ENCODE assay signal across 18 mouse cellular contexts in the genomic region with DNA sequence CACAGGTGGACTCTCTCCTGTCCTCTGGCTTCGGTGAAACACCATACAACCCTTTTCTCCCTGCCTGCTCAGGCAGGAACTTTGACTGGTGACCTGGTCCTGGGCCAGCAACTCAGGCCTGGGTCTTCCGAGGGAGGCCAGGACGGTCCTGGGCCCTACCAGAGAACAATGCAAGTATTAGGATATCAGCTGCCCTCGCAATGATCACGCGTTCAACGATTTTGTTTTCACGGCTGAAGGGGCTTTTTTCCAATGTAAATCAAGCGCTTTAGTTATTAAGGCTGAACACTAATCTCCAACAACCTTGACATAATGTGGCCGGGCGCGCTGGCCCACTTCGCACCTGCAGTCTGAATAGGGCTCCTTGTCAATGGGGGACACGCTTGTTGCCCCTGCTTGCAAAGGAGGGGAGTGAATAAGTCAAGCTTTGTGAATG. TPM values are rescaled to one million over a fixed set of nuclear protein-coding genes. Genes with fewer than 3 reads are reported as not detected.
DNase-seq lines count a peak whose midpoint lies in the region; ATAC-seq lines count a peak whose summit lies in the region.
"Had no signal": no experiment of that assay in that cellular context is flagged by ENCODE, and none has a peak within 500 bp of the region (broad histone marks: within the 10 kb centered on the region; RNA-seq: fewer than 3 reads in every experiment).

No protein-coding gene starts in this region.

- 11% methylated on average over 14 of the region's 14 CpGs for WGBS in neural tube, embryonic 15.5 days
- 5% methylated on average over 14 of the region's 14 CpGs for WGBS in hindbrain, embryonic 15.5 days
- WGBS in neural tube, embryonic 13.5 days, result 2% methylated on average over 14 of the region's 14 CpGs

- no peak overlapping the region for H3K9ac ChIP-seq in neural tube, embryonic 15.5 days (replicated peaks)
- no peak overlapping the region for H3K9ac ChIP-seq in hindbrain, embryonic 15.5 days
- H3K9ac ChIP-seq in neural tube, embryonic 13.5 days, result no peak overlapping the region
- H3K9ac ChIP-seq: liver, postnatal 0 days had no signal

- peak; percentile 50 to 52 for DNase-seq in cerebellum, postnatal 14 days
- DNase-seq in neural tube, embryonic 10.5 days (ENCODE audit: extremely low spot score, low spot score), result peak; percentile 59
- DNase-seq in urinary bladder, postnatal 36 days (ENCODE audit: low spot score in 2 of 2), result no peak
- DNase-seq in spleen, postnatal 36 days (ENCODE audit: low spot score in 2 of 2), result no peak
- DNase-seq: kidney, adult 8-10 months; liver, postnatal 0 days; lung, postnatal 36 days; thymus, postnatal 4 days had no signal

- H3K4me3 ChIP-seq in neural tube, embryonic 15.5 days (replicated peaks), result no peak overlapping the region
- H3K4me3 ChIP-seq in hindbrain, embryonic 15.5 days, result no peak overlapping the region
- H3K4me3 ChIP-seq in neural tube, embryonic 13.5 days, result no peak overlapping the region
- H3K4me3 ChIP-seq: erythroblast, embryonic 14.5 days had no signal

- ATAC-seq in cerebellum, adult (ENCODE audit: insufficient number of reproducible peaks, low FRiP score, low TSS enrichment), result no peak
- no peak for ATAC-seq in neural tube, embryonic 15.5 days (ENCODE audit: low FRiP score)
- ATAC-seq in hindbrain, embryonic 15.5 days (ENCODE audit: low FRiP score, low read depth), result peak; percentile 51; the same call in 1 of the 2 replicates
- ATAC-seq in neural tube, embryonic 13.5 days (ENCODE audit: low read depth), result no peak; the same call in 1 of the 2 replicates
- ATAC-seq: activated CD4-positive, CD25-positive, alpha-beta regulatory T cell, adult 4 months; liver, postnatal 0 days had no signal

- H3K9me3 ChIP-seq in neural tube, embryonic 15.5 days (replicated peaks), result no peaks in the 10 kb centered on the region
- H3K9me3 ChIP-seq in hindbrain, embryonic 15.5 days, result no peaks in the 10 kb centered on the region
- no peaks in the 10 kb centered on the region for H3K9me3 ChIP-seq in neural tube, embryonic 13.5 days

- H3K4me1 ChIP-seq in neural tube, embryonic 15.5 days, result no peaks in the 10 kb centered on the region
- H3K4me1 ChIP-seq in hindbrain, embryonic 15.5 days (replicated peaks), result no peaks in the 10 kb centered on the region
- H3K4me1 ChIP-seq in neural tube, embryonic 13.5 days (replicated peaks), result peaks cover 14% of the 10 kb centered on the region

- H3K4me2 ChIP-seq in neural tube, embryonic 15.5 days, result no peak overlapping the region
- H3K4me2 ChIP-seq in hindbrain, embryonic 15.5 days, result no peak overlapping the region
- H3K4me2 ChIP-seq in neural tube, embryonic 13.5 days, result 0 out of 2 replicates have a peak overlapping the region, but pooled peaks have one; percentile 18

- H3K27ac ChIP-seq in neural tube, embryonic 15.5 days (replicated peaks), result no peak overlapping the region; the same call in none of the 2 replicates
- peak overlapping the region; percentile 58 for H3K27ac ChIP-seq in hindbrain, embryonic 15.5 days (replicated peaks)
- H3K27ac ChIP-seq in neural tube, embryonic 13.5 days (replicated peaks), result peak overlapping the region; percentile 46
- H3K27ac ChIP-seq: stomach, postnatal 0 days had no signal

- peaks cover 82% of the 10 kb centered on the region for H3K27me3 ChIP-seq in neural tube, embryonic 15.5 days (replicated peaks)
- H3K27me3 ChIP-seq in hindbrain, embryonic 15.5 days, result peaks cover 86% of the 10 kb centered on the region
- H3K27me3 ChIP-seq in neural tube, embryonic 13.5 days, result peaks cover 93% of the 10 kb centered on the region
- H3K27me3 ChIP-seq: CH12.LX had no signal

- H3K36me3 ChIP-seq in neural tube, embryonic 15.5 days, result no peaks in the 10 kb centered on the region
- H3K36me3 ChIP-seq in hindbrain, embryonic 15.5 days, result no peaks in the 10 kb centered on the region
- H3K36me3 ChIP-seq in neural tube, embryonic 13.5 days, result no peaks in the 10 kb centered on the region

RNA-seq across cellular contexts. Expression of a gene that starts 28.6 kb away (rescaled TPM):
- 9.7 and 13.2 TPM in 2 replicates for polyA plus RNA-seq in neural tube, embryonic 15.5 days (2015; fragmentation: Nextera tagmentation; extraction: Ambion mirVana)
- 13.5 and 14.8 TPM in 2 replicates for polyA plus RNA-seq in hindbrain, embryonic 15.5 days (2015; fragmentation: Nextera tagmentation; extraction: Ambion mirVana)
- polyA plus RNA-seq in neural tube, embryonic 13.5 days (2015; fragmentation: Nextera tagmentation; extraction: Ambion mirVana), result 16.5 and 19.9 TPM in 2 replicates
- polyA plus RNA-seq: activated CD4-positive, CD25-positive, alpha-beta regulatory T cell, adult 4 months; erythroblast, embryonic 14.5 days; heart, embryonic 14.5 days; liver, postnatal 0 days; spleen, adult 2 months; stomach, postnatal 0 days had no signal

RNA-seq across cellular contexts. Expression of a gene that starts 32.0 kb away (rescaled TPM):
- polyA plus RNA-seq in neural tube, embryonic 15.5 days (2015; fragmentation: Nextera tagmentation; extraction: Ambion mirVana), result 28.3 and 44.9 TPM in 2 replicates
- 52.6 and 61.6 TPM in 2 replicates for polyA plus RNA-seq in hindbrain, embryonic 15.5 days (2015; fragmentation: Nextera tagmentation; extraction: Ambion mirVana)
- 43.0 and 51.6 TPM in 2 replicates for polyA plus RNA-seq in neural tube, embryonic 13.5 days (2015; fragmentation: Nextera tagmentation; extraction: Ambion mirVana)
- polyA plus RNA-seq: activated CD4-positive, CD25-positive, alpha-beta regulatory T cell, adult 4 months; heart, embryonic 14.5 days; liver, postnatal 0 days; spleen, adult 2 months; stomach, postnatal 0 days had no signal

Comparison
In these comparisons a context has a peak if more than half of its experiments do, and no peak if none do; other contexts are left out.
1. DNase-seq: peak in cerebellum, postnatal 14 days (2 of 2) and neural tube, embryonic 10.5 days (single experiment); none in urinary bladder, postnatal 36 days (0 of 2) and spleen, postnatal 36 days (0 of 2).